Mouse (Mus musculus) liver, adult 2 months (tissue): Measurements from ENCODE around the gene Dynlrb2. TPM values are rescaled to one million over a fixed set of nuclear protein-coding genes. Genes with fewer than 3 reads are reported as not detected.

Source experiments
- DNase-seq: peaks from one replicate; pipeline ENCODE4 v3.0.0-alpha.2; 2011; ENCODE audit warnings: low read depth, low spot score; ENCODE audit errors: extremely low read depth
- H3K27ac ChIP-seq: fragments of 200-500 bp; replicated peaks from 2 replicates; pipeline ENCODE4 v1.5.1; 2012; ENCODE audit warnings: low read depth, mild to moderate bottlenecking, control low read depth, inconsistent platforms, low read length; ENCODE audit not compliant: insufficient read depth
- H3K27me3 ChIP-seq: fragments of 200-500 bp; 2 replicates; pipeline ENCODE4 v1.6.1; 2012; ENCODE audit warnings: mild to moderate bottlenecking, moderate library complexity, low read length, inconsistent platforms; ENCODE audit not compliant: control insufficient read depth, insufficient read depth
- H3K36me3 ChIP-seq: fragments of 200-500 bp; 2 replicates; pipeline ENCODE4 v1.6.1; 2012; ENCODE audit warnings: low read length, inconsistent platforms; ENCODE audit not compliant: control insufficient read depth, insufficient read depth
- H3K4me1 ChIP-seq: fragments of 200-500 bp; 2 replicates; pipeline ENCODE4 v1.6.1; 2011; ENCODE audit warnings: low read length; ENCODE audit not compliant: control insufficient read depth, insufficient read depth
- H3K4me3 ChIP-seq: fragments of 200-500 bp; 2 replicates; pipeline ENCODE4 v1.5.1; 2011; ENCODE audit warnings: low read depth, mild to moderate bottlenecking, control low read depth, low read length, moderate library complexity; ENCODE audit not compliant: insufficient read depth
- H3K79me2 ChIP-seq: fragments of 200-500 bp; 2 replicates; pipeline ENCODE4 v1.6.1; 2012; ENCODE audit warnings: inconsistent platforms, mild to moderate bottlenecking, low read length, moderate library complexity; ENCODE audit not compliant: control insufficient read depth, insufficient read depth
- H3K9ac ChIP-seq: fragments of 200-500 bp; 2 replicates; pipeline ENCODE4 v1.6.1; 2012; ENCODE audit warnings: low read depth, mild to moderate bottlenecking, control low read depth, inconsistent platforms, low read length
- CTCF ChIP-seq: fragments of 200-500 bp; IDR thresholded peaks from 2 replicates; pipeline ENCODE4 v1.5.1; 2011; ENCODE audit warnings: low read depth, low read length, control low read depth
- POLR2A ChIP-seq: fragments of 200-500 bp; IDR thresholded peaks from 2 replicates; pipeline ENCODE4 v1.6.1; 2011; ENCODE audit warnings: low read length, control low read depth; ENCODE audit not compliant: insufficient read depth; ENCODE audit errors: extremely low read depth
- WGBS: fragments of 180-500 bp; shearing (Covaris S2); methylation state at CpG from one replicate; pipeline ENCODE4 v1.1.7; 2018; 5-methylcytosine and 5-hydroxymethylcytosine counted together
- polyA plus RNA-seq: library from polyadenylated mRNA; depleted of rRNA; stranded (reverse); fragments of >200 nt; gene quantifications from 2 replicates; pipeline ENCODE4 v1.2.3, GENCODE M21; 2012
- total RNA-seq: library from RNA; depleted of rRNA; stranded (reverse); fragments of >200 nt; gene quantifications from 2 replicates; pipeline ENCODE4 v1.2.3, GENCODE M21; 2014

The Dynlrb2 gene
- total and polyA plus RNA-seq, 2 experiments = not detected

DNA sequence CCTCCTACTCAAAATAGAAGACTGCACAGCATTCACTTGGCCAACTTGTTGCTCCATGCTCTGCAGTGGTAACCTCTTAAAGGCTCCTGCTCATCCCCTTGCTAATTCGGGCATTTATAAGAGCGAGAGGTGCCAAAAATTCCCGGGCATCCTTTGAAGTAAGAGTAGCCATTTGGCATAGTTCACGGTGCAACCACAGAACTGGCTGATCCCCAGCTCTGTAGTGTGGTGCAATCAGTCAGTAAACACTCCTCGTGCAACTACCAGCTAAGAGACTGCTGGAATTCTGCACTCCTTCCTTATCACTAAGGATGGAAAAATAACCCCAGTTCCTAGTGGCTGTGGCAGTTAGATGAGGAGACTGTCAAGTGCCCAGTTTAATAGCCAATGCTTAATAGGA lies 3.9 kb downstream of the Dynlrb2 start:
- Histone ChIP-seq H3K27me3 (no peaks in the 10 kb centered on the region), H3K4me3 (no peak overlapping the region), H3K36me3 (no peaks in the 10 kb centered on the region), H3K79me2 (no peaks in the 10 kb centered on the region), H3K9ac (no peak overlapping the region), H3K4me1 (peaks cover 2% of the 10 kb centered on the region; the same call in 1 of the 2 replicates), H3K27ac (no peak overlapping the region)
- peak; percentile 94 for DNase-seq
- WGBS = 19% methylated on average over 5 of the region's 5 CpGs
- TF ChIP-seq CTCF = no peak
- no peak for TF ChIP-seq POLR2A

GRCm38 (mm10) chr8:116509247-116509646 lies 4.5 kb downstream of the Dynlrb2 start:
- Histone ChIP-seq H3K36me3 (no peaks in the 10 kb centered on the region), H3K27ac (no peak overlapping the region), H3K27me3 (no peaks in the 10 kb centered on the region), H3K4me3 (no peak overlapping the region), H3K79me2 (no peaks in the 10 kb centered on the region), H3K4me1 (no peaks in the 10 kb centered on the region), H3K9ac (no peak overlapping the region)
- no peak for DNase-seq
- 73% methylated on average over 3 of the region's 3 CpGs for WGBS
- TF ChIP-seq CTCF (no peak), POLR2A (no peak)

GRCm38 (mm10) chr8:116519676-116520075 lies 14.9 kb downstream of the Dynlrb2 start:
- H3K27ac ChIP-seq = no peak overlapping the region
- H3K4me1 ChIP-seq = peaks cover 9% of the 10 kb centered on the region
- no peak overlapping the region for H3K9ac ChIP-seq
- TF ChIP-seq POLR2A = no peak
- no peak for TF ChIP-seq CTCF
- H3K27me3 ChIP-seq = no peaks in the 10 kb centered on the region; the same call in 1 of the 2 replicates
- no peak for DNase-seq
- no peak overlapping the region for H3K4me3 ChIP-seq
- H3K36me3 ChIP-seq = no peaks in the 10 kb centered on the region
- 91% methylated on average over 5 of the region's 5 CpGs for WGBS
- H3K79me2 ChIP-seq = no peaks in the 10 kb centered on the region

- 78% methylated on average over 4 of the region's 4 CpGs for WGBS
- DNase-seq = peak; percentile 55
Measured at GRCm38 (mm10) chr8:116521208-116521607, 16.4 kb downstream of the Dynlrb2 start.

GRCm38 (mm10) chr8:116521641-116522040 lies 16.9 kb downstream of the Dynlrb2 start:
- H3K9ac ChIP-seq = no peak overlapping the region
- H3K36me3 ChIP-seq = no peaks in the 10 kb centered on the region
- TF ChIP-seq POLR2A = no peak
- no peak for TF ChIP-seq CTCF
- WGBS = 43% methylated on average over 3 of the region's 3 CpGs
- H3K4me1 ChIP-seq = peaks cover 9% of the 10 kb centered on the region
- H3K27ac ChIP-seq = no peak overlapping the region; the same call in 1 of the 2 replicates
- no peak overlapping the region for H3K4me3 ChIP-seq
- H3K27me3 ChIP-seq = no peaks in the 10 kb centered on the region; the same call in 1 of the 2 replicates
- H3K79me2 ChIP-seq = no peaks in the 10 kb centered on the region
- DNase-seq = no peak

More at GRCm38 (mm10) chr8:116521208-116521607, 16.4 kb downstream of the Dynlrb2 start:
- TF ChIP-seq POLR2A (no peak), CTCF (no peak)
- no peaks in the 10 kb centered on the region for H3K36me3 ChIP-seq
- H3K4me1 ChIP-seq = peaks cover 9% of the 10 kb centered on the region
- no peaks in the 10 kb centered on the region for H3K79me2 ChIP-seq
- no peak overlapping the region for H3K9ac ChIP-seq
- no peaks in the 10 kb centered on the region; the same call in 1 of the 2 replicates for H3K27me3 ChIP-seq
- H3K27ac ChIP-seq = 0 out of 2 replicates have a peak overlapping the region, but pooled peaks have one; percentile 22
- H3K4me3 ChIP-seq = no peak overlapping the region

- no peak for DNase-seq
- Histone ChIP-seq H3K4me1 (peaks cover 9% of the 10 kb centered on the region), H3K36me3 (no peaks in the 10 kb centered on the region), H3K27me3 (no peaks in the 10 kb centered on the region), H3K27ac (no peak overlapping the region), H3K9ac (no peak overlapping the region), H3K4me3 (no peak overlapping the region), H3K79me2 (no peaks in the 10 kb centered on the region)
- 68% methylated on average over 11 of the region's 11 CpGs for WGBS
- TF ChIP-seq POLR2A = no peak
- peak; percentile 1; the same call in 1 of the 2 replicates for TF ChIP-seq CTCF
Measured at GRCm38 (mm10) chr8:116522104-116522767, 17.5 kb downstream of the Dynlrb2 start.
